Mouse (Mus musculus): ENCODE measurements around the gene Shisa9. TPM values are rescaled to one million over a fixed set of nuclear protein-coding genes. Genes with fewer than 3 reads are reported as not detected.

Gene Shisa9
- polyA plus RNA-seq, 1 experiment, result 0.99 TPM

GRCm38 (mm10) chr16:12072573-12072972 is 88.7 kb downstream of the Shisa9 start:
- no peak for DNase-seq (ENCODE audit: low read depth)

GRCm38 (mm10) chr16:12076270-12076669 is 92.4 kb downstream of the Shisa9 start:
- DNase-seq (ENCODE audit: low read depth), result no peak

GRCm38 (mm10) chr16:12076700-12077099 is 92.8 kb downstream of the Shisa9 start:
- DNase-seq (ENCODE audit: low read depth), result no peak

GRCm38 (mm10) chr16:12083082-12083481 is 99.2 kb downstream of the Shisa9 start:
- DNase-seq (ENCODE audit: low read depth), result no peak

DNA sequence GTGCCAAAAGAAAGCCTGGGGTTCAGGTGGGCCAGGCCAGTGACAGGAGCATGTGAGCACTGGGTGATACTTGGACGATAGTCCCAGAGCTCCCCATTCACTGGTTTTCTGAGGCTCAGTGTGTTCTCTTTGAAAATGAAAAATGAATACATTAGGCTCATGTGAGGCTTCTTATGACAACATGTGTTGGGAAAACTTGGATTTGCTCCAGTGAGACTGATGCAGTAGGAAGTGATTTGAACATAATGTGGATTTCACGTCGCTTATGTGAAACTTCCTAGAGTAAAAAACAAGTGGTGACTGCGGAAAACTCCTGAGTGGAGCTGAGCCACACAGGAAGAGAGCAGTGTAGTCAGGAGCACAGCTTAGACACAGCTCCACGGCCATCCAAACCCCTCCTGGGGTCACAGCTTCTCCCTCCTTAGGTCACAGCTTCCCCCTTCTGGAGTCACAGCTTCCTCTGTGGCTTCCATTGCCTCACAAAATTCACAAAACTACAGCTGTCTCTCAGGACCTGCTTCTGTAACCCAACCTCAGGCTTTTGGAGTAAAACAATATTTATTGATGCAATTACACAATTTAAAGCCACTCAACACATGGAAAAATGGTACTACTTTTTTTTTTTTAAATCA is 106.8 kb downstream of the Shisa9 start:
- no peak for DNase-seq (ENCODE audit: low read depth)

DNA sequence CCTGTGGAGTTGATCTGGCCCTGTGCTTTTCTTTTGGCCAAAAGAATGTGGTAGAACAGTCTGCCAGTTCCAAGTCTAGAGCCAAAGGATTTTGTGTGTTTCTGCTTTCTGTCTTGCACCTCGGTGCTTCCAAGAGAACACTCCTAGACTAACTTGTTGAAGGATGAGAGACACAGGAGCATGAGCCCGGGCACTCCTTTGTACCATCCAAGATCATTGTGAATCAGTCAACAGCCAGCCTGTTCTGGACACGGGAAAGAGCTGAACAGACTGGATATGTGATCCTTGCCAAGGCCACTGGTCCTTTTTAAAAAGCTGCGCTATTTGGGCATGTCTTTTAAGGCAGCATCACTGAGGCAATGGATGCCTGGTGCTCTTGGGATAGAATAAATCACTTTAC is 109.3 kb downstream of the Shisa9 start:
- DNase-seq (ENCODE audit: low read depth), result no peak

- DNase-seq (ENCODE audit: low read depth), result no peak
These were observed 110.9 kb downstream of the Shisa9 start for GRCm38 (mm10) chr16:12094784-12095315.

- DNase-seq (ENCODE audit: low read depth), result no peak
These were observed 111.5 kb downstream of the Shisa9 start for GRCm38 (mm10) chr16:12095365-12095764.

- no peak for DNase-seq (ENCODE audit: low read depth)
These were observed 124.5 kb downstream of the Shisa9 start for GRCm38 (mm10) chr16:12108436-12108835.

GRCm38 (mm10) chr16:12110851-12111437 is 127.0 kb downstream of the Shisa9 start:
- no peak for DNase-seq (ENCODE audit: low read depth)

GRCm38 (mm10) chr16:12114396-12114795 is 130.5 kb downstream of the Shisa9 start:
- DNase-seq (ENCODE audit: low read depth), result peak; percentile 1

- DNase-seq (ENCODE audit: low read depth), result no peak
These were observed 131.3 kb downstream of the Shisa9 start for GRCm38 (mm10) chr16:12115040-12115856.

GRCm38 (mm10) chr16:12116926-12117325 is 133.0 kb downstream of the Shisa9 start:
- no peak for DNase-seq (ENCODE audit: low read depth)

DNA sequence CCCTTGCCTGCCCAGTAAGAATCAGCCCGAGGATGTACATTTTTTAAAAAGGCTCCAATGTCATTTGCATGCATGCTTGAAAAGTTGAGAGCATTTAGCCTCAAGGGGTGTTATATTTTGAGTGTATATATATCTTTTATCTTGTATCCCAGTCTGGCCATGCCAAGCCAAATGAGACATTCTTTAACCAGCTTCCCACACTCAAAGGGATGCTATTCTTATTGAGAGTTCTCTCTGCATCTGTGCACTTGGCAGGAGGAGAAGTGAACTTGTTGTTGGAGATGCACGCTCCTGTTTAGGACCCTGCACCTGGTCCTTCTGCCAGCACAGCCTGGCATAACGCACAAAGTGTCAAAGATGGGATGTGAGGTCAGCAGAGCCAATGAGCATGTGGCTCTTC is 135.6 kb downstream of the Shisa9 start:
- no peak for DNase-seq (ENCODE audit: low read depth)

DNA sequence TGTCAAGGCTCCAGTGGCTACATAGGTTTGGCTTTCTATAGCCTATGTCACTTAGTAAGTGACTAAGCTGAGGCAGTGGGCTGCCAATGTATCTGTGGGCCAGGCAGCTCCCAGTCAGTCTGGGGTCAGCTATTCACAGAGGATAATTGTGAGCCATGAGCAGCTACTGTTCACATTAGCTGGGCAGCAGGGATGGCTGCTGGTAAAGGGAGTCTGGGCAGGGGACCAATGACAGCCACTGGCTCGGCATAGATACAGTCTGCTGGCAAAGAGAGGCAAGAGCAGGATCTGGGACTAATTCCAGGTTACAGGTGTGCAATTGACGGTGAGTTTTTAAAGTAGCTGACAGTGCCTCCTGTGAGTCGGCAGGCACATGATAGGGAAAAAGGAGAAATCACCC is 145.9 kb downstream of the Shisa9 start:
- no peak for DNase-seq (ENCODE audit: low read depth)

DNA sequence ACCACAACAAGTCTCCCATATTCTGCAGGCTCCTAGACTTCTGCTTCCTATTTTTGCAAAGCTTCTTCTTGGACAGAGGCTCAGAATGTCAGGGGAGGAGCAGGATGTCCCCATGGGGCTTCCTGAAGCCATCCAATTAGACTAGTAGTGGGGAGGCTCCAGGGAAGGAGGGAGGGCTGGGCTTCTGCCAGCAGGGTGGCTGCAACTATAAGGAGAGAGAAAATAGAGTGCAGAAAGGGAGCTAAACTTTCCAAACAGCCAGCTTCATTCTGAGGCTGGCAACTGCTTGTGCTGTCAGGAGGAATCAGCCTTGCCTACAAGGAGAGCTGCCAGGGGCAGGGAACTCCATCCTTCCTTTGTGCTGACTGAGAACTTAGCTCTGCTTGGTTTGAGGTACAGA is 162.8 kb downstream of the Shisa9 start:
- no peak for DNase-seq (ENCODE audit: low read depth)

DNA sequence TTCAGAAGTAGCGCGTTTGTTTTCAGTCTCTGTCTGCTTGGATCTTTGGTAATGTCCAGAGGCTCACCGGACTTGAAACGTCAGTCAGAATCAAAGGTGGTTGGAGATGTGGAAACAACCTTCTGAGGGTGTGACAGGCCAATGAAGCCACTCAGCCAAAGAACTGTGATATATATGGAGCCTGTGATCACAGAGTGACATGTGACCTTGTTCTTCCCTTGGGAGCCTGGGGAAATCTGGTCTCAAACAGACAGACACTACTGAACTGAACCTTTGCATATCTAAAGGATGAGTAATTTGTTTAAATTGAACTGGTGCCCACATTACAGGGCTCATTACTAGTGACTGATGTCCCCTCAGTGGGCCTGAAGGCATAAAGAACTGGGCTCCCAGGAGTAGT is 168.1 kb downstream of the Shisa9 start:
- DNase-seq (ENCODE audit: low read depth), result no peak

- no peak for DNase-seq (ENCODE audit: low read depth)
These were observed 170.6 kb downstream of the Shisa9 start for GRCm38 (mm10) chr16:12154476-12154875.

DNA sequence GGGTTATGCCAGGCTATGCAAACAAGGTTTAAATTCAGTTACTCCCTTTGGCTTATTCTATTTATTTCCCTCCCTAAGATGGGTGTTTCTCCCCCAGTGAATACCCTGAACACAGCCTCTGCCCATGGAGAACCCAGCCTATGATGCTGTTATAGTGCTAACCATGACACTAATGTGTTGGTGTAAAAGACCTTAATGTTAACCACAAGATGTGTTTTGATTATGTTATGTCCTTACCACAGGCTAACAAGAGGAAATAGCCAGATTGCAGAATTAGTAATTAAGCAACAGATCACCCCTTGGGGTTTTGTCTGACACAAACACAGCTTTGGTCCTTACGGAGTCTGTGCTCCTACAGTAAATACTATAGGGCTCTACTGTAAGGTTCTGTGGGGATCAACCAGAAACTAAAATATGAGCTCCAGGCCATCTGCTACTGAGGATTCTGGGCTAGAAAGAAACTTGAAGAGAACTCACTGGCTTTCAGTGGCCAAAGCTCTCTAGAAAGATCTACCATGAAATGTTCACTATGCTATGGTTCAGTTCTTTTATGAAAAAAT is 189.6 kb downstream of the Shisa9 start:
- no peak for DNase-seq (ENCODE audit: low read depth)

DNA sequence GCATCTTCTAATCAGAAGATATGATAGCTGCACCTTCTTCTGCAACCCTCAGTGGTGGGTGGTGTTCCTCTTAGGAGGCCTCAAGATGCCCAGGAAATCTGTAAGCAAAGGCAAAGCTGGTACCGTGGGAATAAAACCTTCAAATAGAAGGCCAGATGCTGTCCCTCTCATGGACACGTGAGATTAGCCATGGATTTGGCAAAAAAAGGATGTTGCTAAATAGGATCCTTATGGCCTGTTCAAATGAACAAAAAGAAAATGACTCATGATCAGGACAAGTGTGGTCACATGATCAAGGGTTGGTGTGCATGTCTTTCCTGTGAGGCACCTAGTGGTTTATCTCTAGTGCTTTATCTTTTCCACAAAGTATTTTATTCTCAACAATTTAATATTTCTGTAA is 194.1 kb downstream of the Shisa9 start:
- no peak for DNase-seq (ENCODE audit: low read depth)

GRCm38 (mm10) chr16:12189739-12190138 is 205.8 kb downstream of the Shisa9 start:
- DNase-seq (ENCODE audit: low read depth), result no peak

GRCm38 (mm10) chr16:12196841-12197240 is 212.9 kb downstream of the Shisa9 start:
- no peak for DNase-seq (ENCODE audit: low read depth)

Measured in gonadal fat pad, adult 2 months (tissue).